Mouse (Mus musculus) CH12.LX (cell line): Measurements from ENCODE around the gene Rbm4b. TPM values are rescaled to one million over a fixed set of nuclear protein-coding genes. Genes with fewer than 3 reads are reported as not detected.

Source experiments
- DNase-seq: peaks from one replicate; pipeline ENCODE4 v3.0.0-alpha.2; 2013; ENCODE audit errors: extremely low read depth
- H3K27ac ChIP-seq: 2 replicates; pipeline ENCODE4 v1.5.1; 2012; ENCODE audit warnings: low read depth, mild to moderate bottlenecking, control low read depth, moderate library complexity; ENCODE audit not compliant: insufficient read depth
- H3K27me3 ChIP-seq: replicated peaks from 2 replicates; pipeline ENCODE3; 2012; ENCODE audit warnings: inconsistent platforms
- H3K36me3 ChIP-seq, 2 experiments: replicated peaks in 1 of 2; 2 replicates each; pipeline versions ENCODE3 to v1.6.1; 2012; ENCODE audit warnings: inconsistent platforms in 1 of 2, low read length in 1 of 2, mild to moderate bottlenecking in 1 of 2, mixed read lengths in 1 of 2, moderate library complexity in 1 of 2; ENCODE audit not compliant: control insufficient read depth in 1 of 2, insufficient read depth in 1 of 2
- H3K4me1 ChIP-seq, 2 experiments: 2 replicates each; pipeline ENCODE4 v1.6.1; 2012; ENCODE audit warnings: inconsistent platforms in 1 of 2, moderate library complexity in 1 of 2; ENCODE audit not compliant: insufficient read depth in 2 of 2, control insufficient read depth in 1 of 2
- H3K4me2 ChIP-seq: 2 replicates; pipeline ENCODE4 v1.6.1; 2012; ENCODE audit warnings: low read depth, mild to moderate bottlenecking, control low read depth; ENCODE audit not compliant: poor library complexity, insufficient read depth, severe bottlenecking
- H3K4me3 ChIP-seq, 3 experiments: fragments of 150-350 bp in 1 of 3; sonication (generic) in 1 of 3; replicated peaks in 1 of 3; 2 replicates each; pipeline versions ENCODE3 to v1.5.1; 2011 to 2012; ENCODE audit warnings: low read depth in 2 of 3, low read length in 2 of 3, mild to moderate bottlenecking in 2 of 3, moderate library complexity in 2 of 3, control low read depth in 1 of 3, improper control_type of control experiment in 1 of 3, inconsistent platforms in 1 of 3, mixed read lengths in 1 of 3; ENCODE audit not compliant: poor library complexity in 1 of 3
- H3K79me2 ChIP-seq: replicated peaks from 2 replicates; pipeline ENCODE4 v1.6.1; 2012; ENCODE audit warnings: mild to moderate bottlenecking, moderate library complexity; ENCODE audit not compliant: control insufficient read depth, poor library complexity, insufficient read depth, severe bottlenecking; ENCODE audit errors: extremely low read depth
- H3K9ac ChIP-seq: 2 replicates; pipeline ENCODE4 v1.6.1; 2012; ENCODE audit warnings: low read depth, mild to moderate bottlenecking, control low read depth, moderate library complexity; ENCODE audit not compliant: insufficient read depth
- H3K9me3 ChIP-seq: replicated peaks from 2 replicates; pipeline ENCODE3; 2012; ENCODE audit warnings: low read length, inconsistent platforms, mixed read lengths
- E2F4 ChIP-seq: IDR thresholded peaks from 2 replicates; pipeline ENCODE4 v1.6.1; 2011; ENCODE audit warnings: low read depth, low read length, improper control_type of control experiment; ENCODE audit not compliant: insufficient replicate concordance
- EP300 ChIP-seq: IDR thresholded peaks from 2 replicates; pipeline ENCODE4 v1.6.1; 2011; ENCODE audit warnings: low read length, improper control_type of control experiment
- GABPA ChIP-seq: IDR thresholded peaks from 2 replicates; pipeline ENCODE4 v1.6.1; 2012; ENCODE audit warnings: low read depth, low read length, improper control_type of control experiment, inconsistent platforms; ENCODE audit not compliant: insufficient replicate concordance
- HCFC1 ChIP-seq: IDR thresholded peaks from 2 replicates; pipeline ENCODE4 v1.6.1; 2012; ENCODE audit warnings: low read depth, mild to moderate bottlenecking, inconsistent platforms, low read length, improper control_type of control experiment
- KAT2A ChIP-seq: IDR thresholded peaks from 2 replicates; pipeline ENCODE4 v1.6.1; 2012; ENCODE audit warnings: low read length, improper control_type of control experiment, inconsistent platforms; ENCODE audit not compliant: insufficient replicate concordance
- MAFK ChIP-seq: IDR thresholded peaks from 2 replicates; pipeline ENCODE4 v1.6.1; 2011; ENCODE audit warnings: low read length, improper control_type of control experiment; ENCODE audit not compliant: insufficient replicate concordance
- MAX ChIP-seq: IDR thresholded peaks from 2 replicates; pipeline ENCODE4 v1.6.1; 2011; ENCODE audit warnings: low read length, improper control_type of control experiment
- PAX5 ChIP-seq: IDR thresholded peaks from 2 replicates; pipeline ENCODE4 v1.6.1; 2012; ENCODE audit warnings: low read length, inconsistent platforms, mixed read lengths
- SIN3A ChIP-seq: IDR thresholded peaks from 2 replicates; pipeline ENCODE4 v1.6.1; 2012; ENCODE audit warnings: low read length, improper control_type of control experiment, inconsistent platforms
- dilution Hi-C: fragments of 300-500 bp; cut with MboI; formaldehyde crosslinking; loops from 2 replicates; pipeline ENCODE4 v1.14.3; 2020; ENCODE audit warnings: low sequenced_read_pairs; ENCODE audit not compliant: extremely low pct_unique_long_range_greater_than_20kb, extremely low pct_ligation_motif_present
- in situ Hi-C: fragments of 300-500 bp; cut with MboI; formaldehyde crosslinking; loops from 3 replicates; pipeline ENCODE4 v1.14.3; 2019; ENCODE audit warnings: low sequenced_read_pairs, low pct_ligation_motif_present, low pct_unique_long_range_greater_than_20kb, mixed read lengths
- polyA plus RNA-seq: library from polyadenylated mRNA; unstranded; fragments of >175 nt; gene quantifications from 2 replicates; pipeline ENCODE4 v1.2.1, GENCODE M21; 2012; ENCODE audit warnings: low read depth; ENCODE audit not compliant: insufficient read length
- total RNA-seq, 2 experiments: library from RNA; depleted of rRNA; stranded (reverse); fragments of 300-350 nt in 1 of 2; fragments of >200 nt in 1 of 2; gene quantifications; 2 replicates each; pipeline ENCODE4 v1.2.3; 2012 to 2014

Gene Rbm4b
- total and polyA plus RNA-seq, 3 experiments, result 7.0 to 13.8 (median 11.1) TPM

- dilution Hi-C loops (no loop called here), in situ Hi-C loops (no loop called here)
- peaks cover 43 to 89% of the 10 kb centered on the region in 2 experiments for H3K36me3 ChIP-seq
- H3K9me3 ChIP-seq, result no peaks in the 10 kb centered on the region
- no peak for DNase-seq
- H3K27ac ChIP-seq, result no peak overlapping the region
- TF ChIP-seq GABPA (no peak), HCFC1 (no peak)
- H3K9ac ChIP-seq, result no peak overlapping the region
- no peak overlapping the region for H3K4me2 ChIP-seq
- no peak overlapping the region for H3K4me3 ChIP-seq
- H3K27me3 ChIP-seq, result no peaks in the 10 kb centered on the region
- H3K4me1 ChIP-seq, result peaks cover 6 to 37% of the 10 kb centered on the region in 2 experiments
- H3K79me2 ChIP-seq, result peaks cover 100% of the 10 kb centered on the region
Observed at GRCm38 (mm10) chr19:4803283-4803682, 47.0 kb downstream of the Rbm4b start.

- DNase-seq, result no peak
- in situ Hi-C loops (no loop called here), dilution Hi-C loops (no loop called here)
- Histone ChIP-seq H3K4me1 (peaks cover 4 to 32% of the 10 kb centered on the region in 2 experiments; a peak in 3 of 4 replicates), H3K4me2 (peak overlapping the region; percentile 92), H3K4me3 (peak overlapping the region; percentile 74 to 88 (median 88)), H3K79me2 (peaks cover 60% of the 10 kb centered on the region), H3K9me3 (peaks cover 4% of the 10 kb centered on the region), H3K36me3 (peaks cover 0 to 21% of the 10 kb centered on the region in 2 experiments), H3K27ac (no peak overlapping the region), H3K27me3 (no peaks in the 10 kb centered on the region), H3K9ac (peak overlapping the region; percentile 64)
- TF ChIP-seq MAX (no peak), KAT2A (no peak), EP300 (no peak), E2F4 (no peak), MAFK (no peak), PAX5 (no peak)
Observed at GRCm38 (mm10) chr19:4810309-4810708, 54.0 kb downstream of the Rbm4b start.

- in situ Hi-C loops (no loop called here), dilution Hi-C loops (no loop called here)
- no peak for DNase-seq
- peak overlapping the region; percentile 74 to 88 (median 88) for H3K4me3 ChIP-seq
- H3K4me1 ChIP-seq, result peaks cover 4 to 28% of the 10 kb centered on the region in 2 experiments; a peak in 3 of 4 replicates
- peak overlapping the region; percentile 84; the same call in 1 of the 2 replicates for H3K27ac ChIP-seq
- TF ChIP-seq EP300 (no peak), SIN3A (0 out of 2 replicates have a peak, but pooled peaks have one; percentile 6)
- peaks cover 0 to 20% of the 10 kb centered on the region in 2 experiments for H3K36me3 ChIP-seq
- H3K79me2 ChIP-seq, result peaks cover 56% of the 10 kb centered on the region
- peak overlapping the region; percentile 92; the same call in 1 of the 2 replicates for H3K4me2 ChIP-seq
- no peaks in the 10 kb centered on the region for H3K27me3 ChIP-seq
- peak overlapping the region; percentile 64 for H3K9ac ChIP-seq
- H3K9me3 ChIP-seq, result peaks cover 7% of the 10 kb centered on the region
Observed at GRCm38 (mm10) chr19:4810746-4811062, 54.4 kb downstream of the Rbm4b start.
